Mouse (Mus musculus) midbrain, embryonic 12.5 days (tissue): ENCODE measurements around the gene Lrrc72. TPM values are rescaled to one million over a fixed set of nuclear protein-coding genes. Genes with fewer than 3 reads are reported as not detected.

Source experiments
- ATAC-seq: fragments of 200-750 bp; cut with Nextera tagmentation; 2 replicates; pipeline ENCODE4 v1.8.0; 2017; ENCODE audit warnings: low read depth, moderate TSS enrichment, moderate library complexity; ENCODE audit not compliant: low FRiP score
- H3K27ac ChIP-seq: fragments of 300-500 bp; sonication (generic); replicated peaks from 2 replicates; pipeline ENCODE4 v1.5.1; 2016; ENCODE audit warnings: mild to moderate bottlenecking
- H3K27me3 ChIP-seq: fragments of 300-500 bp; sonication (generic); 2 replicates; pipeline ENCODE4 v1.6.1; 2016; ENCODE audit warnings: mild to moderate bottlenecking
- H3K36me3 ChIP-seq: fragments of 300-500 bp; sonication (generic); 2 replicates; pipeline ENCODE4 v1.6.1; 2016
- H3K4me1 ChIP-seq: fragments of 300-500 bp; sonication (generic); 2 replicates; pipeline ENCODE4 v1.6.1; 2016
- H3K4me2 ChIP-seq: fragments of 300-500 bp; sonication (generic); replicated peaks from 2 replicates; pipeline ENCODE4 v1.6.1; 2016; ENCODE audit warnings: mild to moderate bottlenecking, moderate library complexity
- H3K4me3 ChIP-seq: fragments of 300-500 bp; sonication (generic); 2 replicates; pipeline ENCODE4 v1.5.1; 2016; ENCODE audit warnings: mild to moderate bottlenecking
- H3K9ac ChIP-seq: fragments of 300-500 bp; sonication (generic); replicated peaks from 2 replicates; pipeline ENCODE4 v1.6.1; 2016; ENCODE audit warnings: mild to moderate bottlenecking, moderate library complexity
- H3K9me3 ChIP-seq: fragments of 300-500 bp; sonication (generic); 2 replicates; pipeline ENCODE4 v1.6.1; 2016; ENCODE audit warnings: mild to moderate bottlenecking
- WGBS: fragments of 180-500 bp; shearing (Covaris S2); methylation state at CpG from one replicate; pipeline ENCODE4 v1.1.7; 2016; 5-methylcytosine and 5-hydroxymethylcytosine counted together
- polyA plus RNA-seq: library from polyadenylated mRNA; unstranded; fragments of >200 nt; fragmentation: Nextera tagmentation; extraction: Ambion mirVana; gene quantifications from 2 replicates; pipeline ENCODE4 v1.2.1, GENCODE M21; 2016

The Lrrc72 gene
- polyA plus RNA-seq, 1 experiment from 2014 or later: not detected

- Histone ChIP-seq H3K4me2 (no peak overlapping the region), H3K4me3 (no peak overlapping the region), H3K36me3 (peaks cover 48% of the 10 kb centered on the region), H3K4me1 (no peaks in the 10 kb centered on the region), H3K27me3 (no peaks in the 10 kb centered on the region), H3K9me3 (no peaks in the 10 kb centered on the region), H3K9ac (no peak overlapping the region), H3K27ac (no peak overlapping the region)
- WGBS: 84% methylated on average over 6 of the region's 6 CpGs
- no peak for ATAC-seq
These were observed 70.6 kb downstream of the Lrrc72 start for GRCm38 (mm10) chr12:36182570-36182969.

- no peak for ATAC-seq
These were observed 76.0 kb downstream of the Lrrc72 start for GRCm38 (mm10) chr12:36177227-36177626.

GRCm38 (mm10) chr12:36165299-36165698, 87.9 kb downstream of the Lrrc72 start:
- H3K4me2 ChIP-seq: no peak overlapping the region
- H3K9ac ChIP-seq: no peak overlapping the region
- H3K9me3 ChIP-seq: no peaks in the 10 kb centered on the region
- H3K4me3 ChIP-seq: no peak overlapping the region
- peaks cover 16% of the 10 kb centered on the region for H3K36me3 ChIP-seq
- WGBS: 46% methylated on average over 1 of the region's 1 CpGs
- H3K4me1 ChIP-seq: 0 out of 2 replicates have a peak, but pooled peaks cover 6% of the 10 kb centered on the region
- no peaks in the 10 kb centered on the region for H3K27me3 ChIP-seq
- no peak overlapping the region for H3K27ac ChIP-seq
- ATAC-seq: no peak

More at GRCm38 (mm10) chr12:36177227-36177626, 76.0 kb downstream of the Lrrc72 start:
- Histone ChIP-seq H3K27ac (no peak overlapping the region), H3K4me1 (no peaks in the 10 kb centered on the region), H3K36me3 (peaks cover 54% of the 10 kb centered on the region), H3K4me2 (no peak overlapping the region), H3K4me3 (no peak overlapping the region), H3K9ac (no peak overlapping the region), H3K27me3 (no peaks in the 10 kb centered on the region), H3K9me3 (no peaks in the 10 kb centered on the region)
- WGBS: 96% methylated on average over 5 of the region's 5 CpGs

- Histone ChIP-seq H3K4me1 (0 out of 2 replicates have a peak, but pooled peaks cover 6% of the 10 kb centered on the region), H3K4me3 (no peak overlapping the region), H3K9me3 (no peaks in the 10 kb centered on the region), H3K27me3 (no peaks in the 10 kb centered on the region), H3K36me3 (peaks cover 10% of the 10 kb centered on the region), H3K27ac (no peak overlapping the region), H3K9ac (no peak overlapping the region), H3K4me2 (no peak overlapping the region)
- WGBS: 91% methylated on average over 7 of the region's 7 CpGs
- no peak for ATAC-seq
These were observed 88.9 kb downstream of the Lrrc72 start for GRCm38 (mm10) chr12:36164126-36164791.

Other genes starting within 250 kb of the Lrrc72 start
- gene Tspan13, start 210.9 kb downstream of the Lrrc72 start, polyA plus RNA-seq: 258 and 264 TPM in 2 replicates
- gene Ankmy2, start 96.3 kb downstream of the Lrrc72 start, polyA plus RNA-seq: 33.2 and 33.8 TPM in 2 replicates
- gene Bzw2, start 95.3 kb downstream of the Lrrc72 start, polyA plus RNA-seq: 292 and 313 TPM in 2 replicates
- 2.7 and 4.9 TPM in 2 replicates for gene Sostdc1, start 60.7 kb upstream of the Lrrc72 start, polyA plus RNA-seq
- gene Ispd, start 128.1 kb upstream of the Lrrc72 start, polyA plus RNA-seq: 12.8 and 12.9 TPM in 2 replicates
- 0.62 and 1.1 TPM in 2 replicates for gene D630036H23Rik, start 128.8 kb upstream of the Lrrc72 start, polyA plus RNA-seq